Comparison of ENCODE assay signal across 23 mouse cellular contexts in the genomic region with DNA sequence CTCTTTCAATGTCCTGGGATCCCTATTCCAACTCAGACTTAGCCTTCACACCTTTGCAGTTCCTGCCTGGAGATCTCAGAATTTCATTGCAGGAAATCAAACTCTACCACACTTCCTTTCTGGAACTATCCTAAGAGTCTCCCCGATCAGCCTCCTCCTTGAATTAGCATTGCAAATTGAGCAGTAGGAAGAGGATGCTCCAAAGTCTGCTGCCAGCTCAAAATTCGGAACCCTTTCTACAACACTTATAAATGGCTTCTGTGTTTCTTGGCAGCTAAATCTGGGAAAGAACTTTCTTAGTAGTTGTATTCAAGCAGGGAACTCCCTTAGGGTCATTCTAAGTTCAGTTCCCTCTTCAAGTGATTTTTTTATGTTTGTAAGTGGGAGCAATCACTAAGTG. TPM values are rescaled to one million over a fixed set of nuclear protein-coding genes. Genes with fewer than 3 reads are reported as not detected.
DNase-seq lines count a peak whose midpoint lies in the region; ATAC-seq lines count a peak whose summit lies in the region.
"Had no signal": no experiment of that assay in that cellular context is flagged by ENCODE, and none has a peak within 500 bp of the region (broad histone marks: within the 10 kb centered on the region; RNA-seq: fewer than 3 reads in every experiment).

No protein-coding gene starts in this region.

- DNase-seq in frontal cortex, postnatal 25 days (ENCODE audit: low spot score in 2 of 2) = no peak
- peak; percentile 42 for DNase-seq in left cerebral cortex, adult 11 months (ENCODE audit: low spot score)
- no peak for DNase-seq in left cerebral cortex, postnatal 4 days
- peak; percentile 82 for DNase-seq in brain, adult 2 months (ENCODE audit: low read depth, low spot score)
- DNase-seq in right cerebral cortex, postnatal 25 days = peak; percentile 7
- no peak for DNase-seq in urinary bladder, postnatal 14 days (ENCODE audit: low spot score)
- DNase-seq in adrenal gland, postnatal 14 days = no peak
- DNase-seq: adrenal gland, postnatal 36 days; cerebellum, adult 2 months; cerebellum, postnatal 14 days; heart, adult 2 months; heart, postnatal 10 days; kidney, postnatal 25 days; lung, adult 2 months; lung, postnatal 10 days had no signal

- peak; percentile 99 for ATAC-seq in frontal cortex, adult (ENCODE audit: low TSS enrichment)
- ATAC-seq: forebrain, embryonic 14.5 days; intestine, postnatal 0 days; midbrain, embryonic 13.5 days had no signal

- intact Hi-C loops in left cerebral cortex, postnatal 4 days (cut with DNase I) = no loop called here

RNA-seq across cellular contexts. Expression of gene Cntn3, which starts 24.9 kb away (rescaled TPM):
- 10 to 100 TPM; 20.5 to 22.9 TPM for total RNA-seq in left cerebral cortex, postnatal 4 days (2021)
- 0.33 and 0.83 TPM in 2 replicates for total RNA-seq in adrenal gland, postnatal 14 days (2021)
- total RNA-seq: gastrocnemius, adult 8-10 months; heart, adult 2 months; hematopoietic stem cell, adult 5-6 weeks; megakaryocyte-erythroid progenitor cell, adult 5-6 weeks; monocyte, adult 5-6 weeks had no signal

Comparison
In these comparisons a context has a peak if more than half of its experiments do, and no peak if none do; other contexts are left out.
1. DNase-seq: peak in left cerebral cortex, adult 11 months (single experiment), brain, adult 2 months (single experiment) and right cerebral cortex, postnatal 25 days (single experiment); none in frontal cortex, postnatal 25 days (0 of 2), left cerebral cortex, postnatal 4 days (single experiment), urinary bladder, postnatal 14 days (single experiment) and adrenal gland, postnatal 14 days (single experiment).
2. RNA of gene Cntn3, which starts 24.9 kb away (total RNA-seq): 20.5 to 22.9 TPM in left cerebral cortex, postnatal 4 days; 0.33 to 0.83 TPM in adrenal gland, postnatal 14 days; every median in the first group is over 10 times any median in the second.